Mouse (Mus musculus): ENCODE results near the gene Plac9b.
"Not testable (repeated sequence)": the region's sequence is repeated elsewhere in the genome, so short reads cannot be mapped to it uniquely, and the experiment has no call there.

DNA sequence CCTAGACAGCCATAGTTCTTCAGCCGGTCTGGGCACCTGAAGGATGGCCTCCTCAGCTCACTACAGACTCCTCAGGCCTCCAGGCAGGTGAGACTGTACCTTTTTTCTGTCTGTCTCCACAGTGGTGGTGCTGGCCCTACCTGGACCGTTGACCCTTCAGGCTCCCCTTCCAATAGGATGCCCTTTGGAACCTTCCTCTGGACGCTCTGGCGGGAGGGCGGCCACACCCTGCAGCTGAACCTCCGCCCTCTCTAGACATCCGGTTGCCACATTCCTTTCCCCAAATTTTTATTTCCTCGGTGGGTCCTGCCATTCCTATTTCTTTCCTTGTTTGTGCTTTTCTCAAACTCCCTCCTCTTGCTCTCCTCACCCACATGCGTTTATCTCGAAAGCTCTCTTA, 620 bp downstream of the Plac9b start:
- TF ChIP-seq POLR2A (IDR thresholded peaks at IDR 0.05; ENCODE audit: low read depth, low read length); CTCF (IDR thresholded peaks at IDR 0.05; ENCODE audit: borderline replicate concordance, insufficient read depth, low read length): not testable (repeated sequence)
